Mouse (Mus musculus) midbrain, embryonic 13.5 days (tissue): ENCODE results near the gene Adgra3. TPM values are rescaled to one million over a fixed set of nuclear protein-coding genes. Genes with fewer than 3 reads are reported as not detected.

ENCODE experiments used
- ATAC-seq: fragments of 200-750 bp; cut with Nextera tagmentation; 2 replicates; pipeline ENCODE4 v1.8.0; 2017; ENCODE audit warnings: mild to moderate bottlenecking, moderate TSS enrichment, moderate library complexity
- H3K27ac ChIP-seq: fragments of 300-500 bp; sonication (generic); 2 replicates; pipeline ENCODE4 v1.5.1; 2015; ENCODE audit warnings: inconsistent platforms, mild to moderate bottlenecking, moderate library complexity
- H3K27me3 ChIP-seq: fragments of 300-500 bp; sonication (generic); 2 replicates; pipeline ENCODE4 v1.6.1; 2015; ENCODE audit warnings: mild to moderate bottlenecking, inconsistent platforms
- H3K36me3 ChIP-seq: fragments of 300-500 bp; sonication (generic); 2 replicates; pipeline ENCODE4 v1.6.1; 2015; ENCODE audit warnings: mild to moderate bottlenecking, inconsistent platforms
- H3K4me1 ChIP-seq: fragments of 300-500 bp; sonication (generic); replicated peaks from 2 replicates; pipeline ENCODE4 v1.6.1; 2015; ENCODE audit warnings: inconsistent platforms
- H3K4me2 ChIP-seq: fragments of 300-500 bp; sonication (generic); replicated peaks from 2 replicates; pipeline ENCODE4 v1.6.1; 2015; ENCODE audit warnings: moderate library complexity, mild to moderate bottlenecking, inconsistent platforms
- H3K4me3 ChIP-seq: fragments of 300-500 bp; sonication (generic); replicated peaks from 2 replicates; pipeline ENCODE4 v1.5.1; 2015; ENCODE audit warnings: mild to moderate bottlenecking, inconsistent platforms
- H3K9ac ChIP-seq: fragments of 300-500 bp; sonication (generic); replicated peaks from 2 replicates; pipeline ENCODE4 v1.6.1; 2015; ENCODE audit warnings: mild to moderate bottlenecking, inconsistent platforms
- H3K9me3 ChIP-seq: fragments of 300-500 bp; sonication (generic); 2 replicates; pipeline ENCODE4 v1.6.1; 2016; ENCODE audit warnings: mild to moderate bottlenecking, inconsistent platforms
- WGBS: fragments of 180-500 bp; shearing (Covaris S2); methylation state at CpG from one replicate; pipeline ENCODE4 v1.1.7; 2015; 5-methylcytosine and 5-hydroxymethylcytosine counted together
- polyA plus RNA-seq: library from polyadenylated mRNA; unstranded; fragments of >200 nt; fragmentation: Nextera tagmentation; extraction: Ambion mirVana; gene quantifications from 2 replicates; pipeline ENCODE4 v1.2.1, GENCODE M21; 2015

Gene Adgra3
- polyA plus RNA-seq, 1 experiment from 2014 or later: 21.4 TPM

GRCm38 (mm10) chr5:50029662-50030061, 29.1 kb downstream of the Adgra3 start:
- Histone ChIP-seq H3K36me3 (peaks cover 1% of the 10 kb centered on the region), H3K4me3 (no peak overlapping the region), H3K27me3 (no peaks in the 10 kb centered on the region), H3K9me3 (no peaks in the 10 kb centered on the region), H3K9ac (no peak overlapping the region), H3K27ac (no peak overlapping the region), H3K4me2 (no peak overlapping the region), H3K4me1 (peaks cover 39% of the 10 kb centered on the region)
- ATAC-seq: no peak
- WGBS: 90% methylated on average over 6 of the region's 6 CpGs

GRCm38 (mm10) chr5:50027561-50027960, 31.2 kb downstream of the Adgra3 start:
- peak; percentile 40; the same call in 1 of the 2 replicates for ATAC-seq
- no peaks in the 10 kb centered on the region for H3K27me3 ChIP-seq
- H3K36me3 ChIP-seq: peaks cover 18% of the 10 kb centered on the region
- 60% methylated on average over 5 of the region's 5 CpGs for WGBS
- peak overlapping the region; percentile 53; the same call in 1 of the 2 replicates for H3K27ac ChIP-seq
- H3K4me3 ChIP-seq: no peak overlapping the region
- H3K9me3 ChIP-seq: no peaks in the 10 kb centered on the region
- H3K9ac ChIP-seq: no peak overlapping the region
- no peak overlapping the region for H3K4me2 ChIP-seq
- peaks cover 26% of the 10 kb centered on the region for H3K4me1 ChIP-seq

GRCm38 (mm10) chr5:50027001-50027400, 31.8 kb downstream of the Adgra3 start:
- Histone ChIP-seq H3K4me2 (no peak overlapping the region), H3K36me3 (peaks cover 20% of the 10 kb centered on the region), H3K27me3 (no peaks in the 10 kb centered on the region), H3K4me3 (no peak overlapping the region), H3K27ac (no peak overlapping the region), H3K4me1 (peaks cover 26% of the 10 kb centered on the region), H3K9ac (no peak overlapping the region), H3K9me3 (no peaks in the 10 kb centered on the region)
- WGBS: 61% methylated on average over 7 of the region's 7 CpGs
- no peak for ATAC-seq

- Histone ChIP-seq H3K4me2 (no peak overlapping the region), H3K36me3 (peaks cover 27% of the 10 kb centered on the region), H3K27ac (no peak overlapping the region), H3K4me3 (no peak overlapping the region), H3K27me3 (no peaks in the 10 kb centered on the region), H3K4me1 (peaks cover 26% of the 10 kb centered on the region), H3K9me3 (no peaks in the 10 kb centered on the region), H3K9ac (no peak overlapping the region)
- no peak for ATAC-seq
- WGBS: 82% methylated on average over 3 of the region's 3 CpGs
These were observed 32.7 kb downstream of the Adgra3 start for GRCm38 (mm10) chr5:50026148-50026547.

- Histone ChIP-seq H3K4me1 (peaks cover 26% of the 10 kb centered on the region), H3K9ac (no peak overlapping the region), H3K36me3 (peaks cover 27% of the 10 kb centered on the region), H3K27ac (no peak overlapping the region), H3K4me2 (no peak overlapping the region), H3K27me3 (no peaks in the 10 kb centered on the region), H3K9me3 (no peaks in the 10 kb centered on the region), H3K4me3 (no peak overlapping the region)
- 88% methylated on average over 6 of the region's 6 CpGs for WGBS
- no peak; the same call in 1 of the 2 replicates for ATAC-seq
These were observed 34.7 kb downstream of the Adgra3 start for GRCm38 (mm10) chr5:50024097-50024496.

- Histone ChIP-seq H3K4me2 (no peak overlapping the region), H3K4me3 (no peak overlapping the region), H3K36me3 (peaks cover 12% of the 10 kb centered on the region; the same call in 1 of the 2 replicates), H3K27me3 (no peaks in the 10 kb centered on the region), H3K9me3 (no peaks in the 10 kb centered on the region), H3K27ac (no peak overlapping the region), H3K9ac (no peak overlapping the region), H3K4me1 (peaks cover 15% of the 10 kb centered on the region)
- no peak for ATAC-seq
- WGBS: 76% methylated on average over 5 of the region's 5 CpGs
These were observed 42.7 kb downstream of the Adgra3 start for GRCm38 (mm10) chr5:50015987-50016587.

GRCm38 (mm10) chr5:50015147-50015697, 43.6 kb downstream of the Adgra3 start:
- no peak for ATAC-seq
- H3K9ac ChIP-seq: no peak overlapping the region

GRCm38 (mm10) chr5:50014658-50015057, 44.1 kb downstream of the Adgra3 start:
- H3K9ac ChIP-seq: no peak overlapping the region
- WGBS: 29% methylated on average over 7 of the region's 7 CpGs
- ATAC-seq: no peak
- no peaks in the 10 kb centered on the region for H3K9me3 ChIP-seq
- H3K4me1 ChIP-seq: peaks cover 15% of the 10 kb centered on the region
- H3K27ac ChIP-seq: no peak overlapping the region
- H3K27me3 ChIP-seq: no peaks in the 10 kb centered on the region
- no peak overlapping the region for H3K4me2 ChIP-seq
- no peak overlapping the region for H3K4me3 ChIP-seq
- H3K36me3 ChIP-seq: peaks cover 12% of the 10 kb centered on the region; the same call in 1 of the 2 replicates

More at GRCm38 (mm10) chr5:50015147-50015697, 43.6 kb downstream of the Adgra3 start:
- no peaks in the 10 kb centered on the region for H3K27me3 ChIP-seq
- no peaks in the 10 kb centered on the region for H3K9me3 ChIP-seq
- peaks cover 12% of the 10 kb centered on the region; the same call in 1 of the 2 replicates for H3K36me3 ChIP-seq
- H3K4me3 ChIP-seq: no peak overlapping the region
- no peak overlapping the region for H3K27ac ChIP-seq
- H3K4me1 ChIP-seq: peaks cover 15% of the 10 kb centered on the region
- WGBS: 19% methylated on average over 5 of the region's 5 CpGs
- no peak overlapping the region for H3K4me2 ChIP-seq

- Histone ChIP-seq H3K9ac (no peak overlapping the region), H3K4me3 (no peak overlapping the region), H3K36me3 (peaks cover 15% of the 10 kb centered on the region; the same call in 1 of the 2 replicates), H3K4me1 (peaks cover 15% of the 10 kb centered on the region), H3K9me3 (no peaks in the 10 kb centered on the region), H3K27ac (no peak overlapping the region), H3K27me3 (no peaks in the 10 kb centered on the region), H3K4me2 (no peak overlapping the region)
- WGBS: 76% methylated on average over 4 of the region's 4 CpGs
- 0 out of 2 replicates have a peak, but pooled peaks have one; percentile 57 for ATAC-seq
These were observed 44.8 kb downstream of the Adgra3 start for GRCm38 (mm10) chr5:50013965-50014364.

GRCm38 (mm10) chr5:50008841-50009240, 50.0 kb downstream of the Adgra3 start:
- 40% methylated on average over 4 of the region's 4 CpGs for WGBS
- peak; percentile 60; the same call in 1 of the 2 replicates for ATAC-seq
- Histone ChIP-seq H3K27ac (no peak overlapping the region), H3K27me3 (no peaks in the 10 kb centered on the region), H3K4me1 (no peaks in the 10 kb centered on the region), H3K36me3 (peaks cover 13% of the 10 kb centered on the region), H3K9ac (no peak overlapping the region), H3K4me2 (no peak overlapping the region), H3K4me3 (no peak overlapping the region), H3K9me3 (no peaks in the 10 kb centered on the region)

- peaks cover 9% of the 10 kb centered on the region for H3K36me3 ChIP-seq
- ATAC-seq: 0 out of 2 replicates have a peak, but pooled peaks have one; percentile 40
- no peak overlapping the region for H3K9ac ChIP-seq
- no peak overlapping the region for H3K4me3 ChIP-seq
- no peaks in the 10 kb centered on the region for H3K27me3 ChIP-seq
- 85% methylated on average over 9 of the region's 9 CpGs for WGBS
- no peaks in the 10 kb centered on the region for H3K4me1 ChIP-seq
- no peak overlapping the region for H3K27ac ChIP-seq
- no peak overlapping the region for H3K4me2 ChIP-seq
- H3K9me3 ChIP-seq: no peaks in the 10 kb centered on the region
These were observed 51.7 kb downstream of the Adgra3 start for GRCm38 (mm10) chr5:50006915-50007658.

- WGBS: 93% methylated on average over 6 of the region's 6 CpGs
- Histone ChIP-seq H3K4me1 (0 out of 2 replicates have a peak, but pooled peaks cover 3% of the 10 kb centered on the region), H3K27ac (no peak overlapping the region), H3K9me3 (no peaks in the 10 kb centered on the region), H3K9ac (no peak overlapping the region), H3K4me2 (no peak overlapping the region), H3K36me3 (peaks cover 25% of the 10 kb centered on the region), H3K27me3 (no peaks in the 10 kb centered on the region), H3K4me3 (no peak overlapping the region)
- ATAC-seq: no peak
These were observed 56.5 kb downstream of the Adgra3 start for GRCm38 (mm10) chr5:50002269-50002668.
